Mouse (Mus musculus): ENCODE measurements around the gene Gm21762.
"Not testable (repeated sequence)": the region's sequence is repeated elsewhere in the genome, so short reads cannot be mapped to it uniquely, and the experiment has no call there.

The Gm21762 gene

GRCm38 (mm10) chr13:120215847-120216246, at the start of gene Gm21762:
Gene Gm21762, minus strand, starts transcription at chr13:120215947.
- TF ChIP-seq GATA4 (IDR thresholded peaks at IDR 0.05; ENCODE audit: insufficient replicate concordance, low read length), result not testable (repeated sequence)

DNA sequence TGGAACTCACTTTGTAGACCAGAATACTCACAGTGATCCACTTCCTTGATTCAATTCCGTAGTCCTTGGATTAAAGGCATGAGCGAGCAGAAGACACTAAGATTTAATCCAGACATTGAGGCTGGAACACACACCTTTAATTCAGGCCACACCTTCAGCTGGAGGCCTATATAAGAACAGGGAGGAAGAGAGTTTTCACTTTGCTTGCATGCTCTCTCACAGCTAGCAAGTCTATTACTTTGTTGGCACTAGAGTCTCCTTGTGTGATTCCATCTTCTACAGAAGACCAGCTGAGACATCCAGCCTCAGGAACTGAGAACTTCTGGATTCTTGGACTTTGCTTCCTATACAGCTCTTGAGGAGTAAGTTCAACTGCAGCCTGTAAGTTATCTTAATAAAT, 47.1 kb upstream of the Gm21762 start, which contains the start of gene AF067061:
TSS of gene AF067061 (plus strand) at position 245 of the 400 bp plus-strand sequence.
- not testable (repeated sequence) for TF ChIP-seq GATA4 (IDR thresholded peaks at IDR 0.05; ENCODE audit: insufficient replicate concordance, low read length)

DNA sequence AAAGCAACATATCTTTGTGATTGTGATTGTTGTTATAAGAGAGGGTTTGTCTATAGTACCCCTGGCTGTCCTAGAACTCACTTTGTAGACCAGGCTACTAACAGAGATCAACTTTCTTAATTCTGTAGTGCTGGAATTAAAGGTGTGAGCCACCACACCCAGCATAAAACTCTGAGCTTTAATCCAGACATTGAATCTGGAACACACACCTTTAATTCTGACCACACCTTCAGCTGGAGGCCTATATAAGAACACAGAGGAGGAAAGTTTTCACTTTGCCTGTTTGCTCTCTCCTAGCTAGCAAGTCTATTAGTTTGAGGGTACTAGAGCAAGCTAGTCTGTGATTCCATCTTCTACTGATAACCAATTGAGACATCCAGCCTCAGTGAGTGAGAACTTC, 23.1 kb upstream of the Gm21762 start, which contains the start of gene Gm21731:
TSS of gene Gm21731 (plus strand) at position 301 of the 400 bp plus-strand sequence.
- TF ChIP-seq GATA4 (IDR thresholded peaks at IDR 0.05; ENCODE audit: insufficient replicate concordance, low read length), result not testable (repeated sequence)

GRCm38 (mm10) chr13:120172133-120172532, 43.6 kb downstream of the Gm21762 start, which contains the start of gene Gm21818:
Gene Gm21818, plus strand, starts transcription at chr13:120172433.
- not testable (repeated sequence) for TF ChIP-seq GATA4 (IDR thresholded peaks at IDR 0.05; ENCODE audit: insufficient replicate concordance, low read length)
